Mouse (Mus musculus) intestine, embryonic 15.5 days (tissue): ENCODE data around the gene Pdzrn3. TPM values are rescaled to one million over a fixed set of nuclear protein-coding genes. Genes with fewer than 3 reads are reported as not detected.

Source experiments
- ATAC-seq: fragments of 200-750 bp; cut with Nextera tagmentation; 2 replicates; pipeline ENCODE4 v1.8.0; 2017; ENCODE audit warnings: moderate TSS enrichment, moderate library complexity
- H3K27ac ChIP-seq: fragments of 300-500 bp; sonication (generic); 2 replicates; pipeline ENCODE4 v1.5.1; 2015; ENCODE audit warnings: mild to moderate bottlenecking, inconsistent platforms
- H3K27me3 ChIP-seq: fragments of 300-500 bp; sonication (generic); replicated peaks from 2 replicates; pipeline ENCODE4 v1.6.1; 2015; ENCODE audit warnings: inconsistent platforms
- H3K36me3 ChIP-seq: fragments of 300-500 bp; sonication (generic); 2 replicates; pipeline ENCODE4 v1.6.1; 2015; ENCODE audit warnings: inconsistent platforms
- H3K4me1 ChIP-seq: fragments of 300-500 bp; sonication (generic); replicated peaks from 2 replicates; pipeline ENCODE4 v1.6.1; 2015; ENCODE audit warnings: inconsistent platforms
- H3K4me2 ChIP-seq: fragments of 300-500 bp; sonication (generic); replicated peaks from 2 replicates; pipeline ENCODE4 v1.6.1; 2015; ENCODE audit warnings: mild to moderate bottlenecking, inconsistent platforms
- H3K4me3 ChIP-seq: fragments of 300-500 bp; sonication (generic); replicated peaks from 2 replicates; pipeline ENCODE4 v1.5.1; 2015; ENCODE audit warnings: inconsistent platforms
- H3K9ac ChIP-seq: fragments of 300-500 bp; sonication (generic); 2 replicates; pipeline ENCODE4 v1.6.1; 2015; ENCODE audit warnings: inconsistent platforms
- H3K9me3 ChIP-seq: fragments of 300-500 bp; sonication (generic); 2 replicates; pipeline ENCODE4 v1.6.1; 2016; ENCODE audit warnings: inconsistent platforms
- WGBS: fragments of 180-500 bp; shearing (Covaris S2); methylation state at CpG from one replicate; pipeline ENCODE4 v1.1.7; 2015; 5-methylcytosine and 5-hydroxymethylcytosine counted together
- polyA plus RNA-seq: library from polyadenylated mRNA; unstranded; fragments of >200 nt; fragmentation: Nextera tagmentation; extraction: Ambion mirVana; gene quantifications from 2 replicates; pipeline ENCODE4 v1.2.1, GENCODE M21; 2015

Gene Pdzrn3
- polyA plus RNA-seq, 1 experiment from 2014 or later: 10.3 TPM

GRCm38 (mm10) chr6:101103506-101103905, 274.2 kb downstream of the Pdzrn3 start:
- 0 out of 2 replicates have a peak, but pooled peaks cover 4% of the 10 kb centered on the region for H3K27me3 ChIP-seq
- H3K4me3 ChIP-seq: no peak overlapping the region
- H3K9me3 ChIP-seq: no peaks in the 10 kb centered on the region
- peaks cover 3% of the 10 kb centered on the region; the same call in 1 of the 2 replicates for H3K4me1 ChIP-seq
- no peaks in the 10 kb centered on the region for H3K36me3 ChIP-seq
- no peak for ATAC-seq
- no peak overlapping the region for H3K27ac ChIP-seq
- WGBS: 90% methylated on average over 6 of the region's 6 CpGs
- H3K9ac ChIP-seq: no peak overlapping the region
- no peak overlapping the region for H3K4me2 ChIP-seq

GRCm38 (mm10) chr6:101101709-101102654, 275.7 kb downstream of the Pdzrn3 start:
- H3K27me3 ChIP-seq: 0 out of 2 replicates have a peak, but pooled peaks cover 5% of the 10 kb centered on the region
- 35% methylated on average over 14 of the region's 14 CpGs for WGBS
- H3K27ac ChIP-seq: no peak overlapping the region
- H3K9ac ChIP-seq: no peak overlapping the region
- no peak overlapping the region for H3K4me3 ChIP-seq
- H3K9me3 ChIP-seq: no peaks in the 10 kb centered on the region
- H3K4me2 ChIP-seq: peak overlapping the region; percentile 20
- peaks cover 3% of the 10 kb centered on the region; the same call in 1 of the 2 replicates for H3K4me1 ChIP-seq
- ATAC-seq: peak; percentile 94
- no peaks in the 10 kb centered on the region for H3K36me3 ChIP-seq
